Mouse (Mus musculus): ENCODE measurements around the gene Mpp5.

DNA sequence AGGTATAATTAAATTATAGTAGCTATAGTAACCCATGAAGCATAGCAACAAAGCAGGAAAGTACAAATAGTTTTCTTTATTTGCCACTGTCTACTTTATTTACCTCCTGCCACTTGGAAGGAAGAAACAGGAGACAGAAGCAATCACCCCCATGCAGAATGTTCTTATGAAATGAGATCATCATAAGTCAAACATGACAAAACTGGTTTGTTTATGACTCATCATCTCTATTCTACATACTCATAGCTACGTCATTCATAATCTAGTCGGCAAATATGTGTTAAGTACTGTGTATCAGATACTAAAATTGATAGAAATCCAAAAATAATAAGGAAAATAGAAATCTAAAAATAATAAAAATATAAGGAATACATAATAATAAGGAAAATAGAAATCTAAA, 8.4 kb upstream of the Mpp5 start:
- TF ChIP-seq GATA1 (IDR thresholded peaks at IDR 0.05; ENCODE audit: borderline replicate concordance, low read length) (no peak), FLI1 (IDR thresholded peaks at IDR 0.05; ENCODE audit: low read length) (no peak)

All from megakaryocyte, embryonic 14.5 days (primary cell).